Mouse (Mus musculus) heart, adult 8-10 months (tissue): ENCODE results near the gene Cs. TPM values are rescaled to one million over a fixed set of nuclear protein-coding genes. Genes with fewer than 3 reads are reported as not detected.
A peak's percentile ranks its signal among the peaks of the same experiment; 100 is the strongest.

Source experiments
- DNase-seq: peaks from one replicate; pipeline ENCODE4 v3.0.0; 2022; ENCODE audit warnings: low spot score
- total RNA-seq, 4 experiments: library from RNA; stranded (reverse); gene quantifications; 2 replicates each; pipeline ENCODE4 v1.2.4; 2022

Gene Cs
- total RNA-seq, result 1,000 to 10,000 TPM in 3 of 4 experiments, 100 to 1,000 TPM in 1; 991 to 1,066 (median 1,045) TPM

- peak; percentile 98 for DNase-seq
Observed at GRCm38 (mm10) chr10:128337306-128338181, at the start of gene Cs. Gene Cs (plus strand): TSS chr10:128337734.

- peak; percentile 47 for DNase-seq
Observed at GRCm38 (mm10) chr10:128290594-128290993, 46.9 kb upstream of the Cs start.

- DNase-seq, result no peak
Observed at GRCm38 (mm10) chr10:128296370-128297090, 41.0 kb upstream of the Cs start.

- DNase-seq, result no peak
Observed at GRCm38 (mm10) chr10:128297221-128297620, 40.3 kb upstream of the Cs start.

- DNase-seq, result no peak
Observed at GRCm38 (mm10) chr10:128297622-128298021, 39.9 kb upstream of the Cs start.

GRCm38 (mm10) chr10:128298243-128298642 lies 39.3 kb upstream of the Cs start:
- DNase-seq, result no peak

- no peak for DNase-seq
Observed at GRCm38 (mm10) chr10:128298702-128299171, 38.8 kb upstream of the Cs start, which contains the start of gene Il23a. Gene Il23a (minus strand): TSS chr10:128298752.

GRCm38 (mm10) chr10:128302357-128302756 lies 35.2 kb upstream of the Cs start:
- no peak for DNase-seq

GRCm38 (mm10) chr10:128302785-128303125 lies 34.8 kb upstream of the Cs start:
- no peak for DNase-seq

GRCm38 (mm10) chr10:128303126-128304021 lies 34.2 kb upstream of the Cs start, which contains the start of gene Pan2:
Gene Pan2 (plus strand): TSS chr10:128303335.
- peak; percentile 100 for DNase-seq

- no peak for DNase-seq
Observed at GRCm38 (mm10) chr10:128309654-128310053, 27.9 kb upstream of the Cs start.

- no peak for DNase-seq
Observed at GRCm38 (mm10) chr10:128310177-128310576, 27.4 kb upstream of the Cs start.

GRCm38 (mm10) chr10:128310902-128311301 lies 26.6 kb upstream of the Cs start:
- DNase-seq, result no peak

- DNase-seq, result no peak
Observed at GRCm38 (mm10) chr10:128315578-128315977, 22.0 kb upstream of the Cs start.

GRCm38 (mm10) chr10:128321641-128322040 lies 15.9 kb upstream of the Cs start:
- no peak for DNase-seq

GRCm38 (mm10) chr10:128322141-128323108 lies 15.1 kb upstream of the Cs start, which contains the start of gene Cnpy2:
Gene Cnpy2 (plus strand): TSS chr10:128322459.
- DNase-seq, result peak; percentile 84

- DNase-seq, result no peak
Observed at GRCm38 (mm10) chr10:128323516-128323915, 14.0 kb upstream of the Cs start.

GRCm38 (mm10) chr10:128326825-128327224 lies 10.7 kb upstream of the Cs start:
- no peak for DNase-seq

- no peak for DNase-seq
Observed at GRCm38 (mm10) chr10:128327610-128328009, 9.9 kb upstream of the Cs start.
